Mouse (Mus musculus): ENCODE results near the gene Rims4. TPM values are rescaled to one million over a fixed set of nuclear protein-coding genes. Genes with fewer than 3 reads are reported as not detected.

Rims4 gene
- polyA plus RNA-seq, 1 experiment from 2014 or later, result 0.78 TPM

DNA sequence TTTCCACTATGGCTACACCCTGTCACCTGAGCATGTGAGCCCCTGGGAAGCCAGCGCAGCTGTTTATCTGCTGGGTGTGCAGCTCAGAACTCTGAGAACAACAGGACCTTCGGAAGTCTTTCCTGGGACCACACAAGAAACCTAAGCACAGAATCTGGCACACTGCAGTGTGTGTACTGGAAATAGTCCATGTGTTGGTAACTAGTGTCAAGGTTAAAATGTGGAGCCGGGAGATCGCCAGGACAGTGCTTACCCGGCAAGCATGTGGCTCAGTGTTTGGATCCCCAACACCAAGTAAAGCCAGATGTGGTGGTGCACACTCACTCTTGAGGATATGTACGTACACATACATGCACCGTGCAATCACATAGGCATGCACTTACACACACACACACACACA is 17.4 kb downstream of the Rims4 start:
- no peak overlapping the region for H3K27ac ChIP-seq (ENCODE audit: low read depth, low read length)
- H3K9ac ChIP-seq (ENCODE audit: low read length), result no peak overlapping the region
- H3K4me1 ChIP-seq (ENCODE audit: control insufficient read depth, insufficient read depth, low read length), result no peaks in the 10 kb centered on the region
- H3K9me3 ChIP-seq (ENCODE audit: control insufficient read depth, low read length), result no peaks in the 10 kb centered on the region
- H3K4me3 ChIP-seq (ENCODE audit: low read depth, low read length), result no peak overlapping the region
- no peak for DNase-seq (ENCODE audit: low spot score)
- H3K27me3 ChIP-seq (ENCODE audit: control insufficient read depth, insufficient read depth, low read length), result no peaks in the 10 kb centered on the region
- H3K4me2 ChIP-seq (ENCODE audit: low read depth), result no peak overlapping the region
- ATAC-seq (ENCODE audit: insufficient read depth, low FRiP score, low TSS enrichment), result no peak
- no peaks in the 10 kb centered on the region for H3K36me3 ChIP-seq (ENCODE audit: control insufficient read depth, insufficient read depth, low read length)
- 94% methylated on average over 7 of the region's 7 CpGs for WGBS

DNA sequence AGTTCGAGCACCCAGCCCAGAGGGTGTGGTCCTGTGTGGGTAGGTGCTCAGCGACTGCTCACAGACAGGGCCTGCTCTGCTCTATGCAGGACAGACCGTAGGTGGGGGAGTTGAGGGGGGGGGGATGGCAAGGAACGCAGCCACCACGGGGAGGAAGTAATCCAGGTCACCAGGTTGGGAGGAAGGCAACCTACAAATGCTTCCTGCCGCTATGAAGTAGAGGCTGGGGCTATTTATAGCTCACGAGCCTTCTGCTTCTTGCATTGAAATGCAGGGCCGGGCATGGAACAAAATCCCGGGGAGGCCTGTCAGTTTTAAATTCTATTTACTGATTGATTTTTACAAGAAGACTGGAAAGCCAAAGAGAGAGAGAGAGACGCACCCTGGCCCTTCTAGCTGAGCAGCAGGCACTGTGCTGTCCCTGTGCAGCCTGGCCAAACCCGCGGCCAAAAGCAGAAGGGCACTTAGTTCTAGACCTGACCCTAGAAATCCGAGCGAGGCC is 18.5 kb downstream of the Rims4 start:
- no peak overlapping the region for H3K27ac ChIP-seq (ENCODE audit: low read depth, low read length)
- no peak overlapping the region for H3K4me2 ChIP-seq (ENCODE audit: low read depth)
- no peak for ATAC-seq (ENCODE audit: insufficient read depth, low FRiP score, low TSS enrichment)
- H3K36me3 ChIP-seq (ENCODE audit: control insufficient read depth, insufficient read depth, low read length), result no peaks in the 10 kb centered on the region
- no peak overlapping the region for H3K4me3 ChIP-seq (ENCODE audit: low read depth, low read length)
- no peaks in the 10 kb centered on the region for H3K9me3 ChIP-seq (ENCODE audit: control insufficient read depth, low read length)
- H3K27me3 ChIP-seq (ENCODE audit: control insufficient read depth, insufficient read depth, low read length), result no peaks in the 10 kb centered on the region
- DNase-seq (ENCODE audit: low spot score), result no peak
- WGBS, result 56% methylated on average over 14 of the region's 14 CpGs
- H3K9ac ChIP-seq (ENCODE audit: low read length), result no peak overlapping the region
- no peaks in the 10 kb centered on the region for H3K4me1 ChIP-seq (ENCODE audit: control insufficient read depth, insufficient read depth, low read length)

DNA sequence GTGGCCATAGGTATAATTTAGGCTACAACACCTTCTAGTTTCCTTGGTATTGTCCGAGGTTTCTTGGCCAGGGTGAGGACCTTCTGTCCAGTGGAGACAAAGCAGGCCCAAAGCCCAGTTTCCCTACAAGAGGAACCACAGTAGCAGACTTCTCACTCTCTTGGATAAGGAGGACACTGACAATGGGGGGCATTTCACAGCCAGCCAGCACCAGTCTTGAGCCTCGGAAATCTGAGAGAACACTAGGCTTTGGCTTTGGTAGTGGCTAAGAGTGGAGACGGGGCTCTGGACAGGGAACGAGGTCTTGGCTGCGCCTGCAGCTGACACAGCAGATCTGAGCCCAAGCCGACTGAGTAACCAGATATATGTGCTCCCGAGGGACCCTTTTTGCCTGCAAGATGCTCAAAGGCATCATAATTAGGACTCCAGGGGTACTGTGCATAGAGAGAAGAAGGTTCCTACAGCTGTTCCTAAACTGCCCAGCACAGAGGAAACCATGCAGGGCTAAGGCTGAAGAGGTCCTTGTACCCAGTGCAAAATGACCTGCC is 20.4 kb downstream of the Rims4 start:
- DNase-seq (ENCODE audit: low spot score) (no peak), ATAC-seq (ENCODE audit: insufficient read depth, low FRiP score, low TSS enrichment) (no peak)
- no peak overlapping the region for H3K4me3 ChIP-seq (ENCODE audit: low read depth, low read length)
- H3K9ac ChIP-seq (ENCODE audit: low read length), result no peak overlapping the region
- no peak overlapping the region for H3K27ac ChIP-seq (ENCODE audit: low read depth, low read length)
- no peak overlapping the region for H3K4me2 ChIP-seq (ENCODE audit: low read depth)
- H3K4me1 ChIP-seq (ENCODE audit: control insufficient read depth, insufficient read depth, low read length), result no peaks in the 10 kb centered on the region
- no peaks in the 10 kb centered on the region for H3K36me3 ChIP-seq (ENCODE audit: control insufficient read depth, insufficient read depth, low read length)
- 74% methylated on average over 7 of the region's 7 CpGs for WGBS
- no peaks in the 10 kb centered on the region for H3K9me3 ChIP-seq (ENCODE audit: control insufficient read depth, low read length)
- H3K27me3 ChIP-seq (ENCODE audit: control insufficient read depth, insufficient read depth, low read length), result no peaks in the 10 kb centered on the region

DNA sequence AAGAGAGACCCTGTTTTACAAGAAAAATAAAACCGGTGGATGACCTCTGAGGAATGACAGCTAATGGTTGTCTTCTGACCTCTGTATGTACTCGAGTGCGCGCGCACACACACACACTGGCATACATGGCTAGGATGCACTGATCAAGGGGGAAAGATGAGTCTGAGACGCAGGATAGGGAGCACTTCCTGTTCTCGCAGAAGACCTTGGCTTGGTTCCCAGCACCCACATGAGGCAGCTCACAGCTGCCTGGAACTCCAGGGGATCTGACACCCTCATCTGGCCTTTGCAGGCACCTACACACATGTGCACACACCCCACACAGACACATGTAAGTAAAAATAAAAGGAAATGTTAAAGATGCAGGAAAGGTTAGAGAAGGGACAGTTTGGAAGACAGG is 21.5 kb downstream of the Rims4 start:
- no peak overlapping the region for H3K9ac ChIP-seq (ENCODE audit: low read length)
- DNase-seq (ENCODE audit: low spot score), result no peak
- H3K4me1 ChIP-seq (ENCODE audit: control insufficient read depth, insufficient read depth, low read length), result no peaks in the 10 kb centered on the region
- H3K9me3 ChIP-seq (ENCODE audit: control insufficient read depth, low read length), result no peaks in the 10 kb centered on the region
- H3K36me3 ChIP-seq (ENCODE audit: control insufficient read depth, insufficient read depth, low read length), result no peaks in the 10 kb centered on the region
- H3K27ac ChIP-seq (ENCODE audit: low read depth, low read length), result no peak overlapping the region
- 96% methylated on average over 7 of the region's 7 CpGs for WGBS
- no peak overlapping the region for H3K4me3 ChIP-seq (ENCODE audit: low read depth, low read length)
- ATAC-seq (ENCODE audit: insufficient read depth, low FRiP score, low TSS enrichment), result no peak
- H3K4me2 ChIP-seq (ENCODE audit: low read depth), result no peak overlapping the region
- H3K27me3 ChIP-seq (ENCODE audit: control insufficient read depth, insufficient read depth, low read length), result no peaks in the 10 kb centered on the region

DNA sequence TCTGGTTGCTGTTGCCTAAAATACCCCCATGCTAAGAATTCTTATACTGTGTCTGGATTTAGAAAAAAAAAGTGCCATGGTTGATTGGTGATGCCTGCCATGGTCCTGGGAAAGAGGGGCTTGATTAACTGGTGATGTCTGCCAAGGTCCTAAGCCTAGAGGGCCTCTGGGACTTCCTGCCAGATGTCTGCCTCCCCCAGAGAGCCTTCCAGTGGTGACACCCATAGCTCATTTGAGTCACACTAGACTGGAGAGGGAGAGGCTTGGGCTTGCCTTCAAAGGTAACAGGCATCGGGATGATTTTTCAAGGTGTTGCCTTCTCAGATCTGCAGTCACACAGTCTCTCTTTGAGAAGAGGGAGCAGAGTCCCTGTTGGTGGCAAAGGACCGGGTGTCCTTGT is 23.3 kb downstream of the Rims4 start:
- no peaks in the 10 kb centered on the region for H3K27me3 ChIP-seq (ENCODE audit: control insufficient read depth, insufficient read depth, low read length)
- no peak overlapping the region for H3K27ac ChIP-seq (ENCODE audit: low read depth, low read length)
- no peak overlapping the region for H3K4me2 ChIP-seq (ENCODE audit: low read depth)
- no peak overlapping the region for H3K9ac ChIP-seq (ENCODE audit: low read length)
- DNase-seq (ENCODE audit: low spot score) (no peak), ATAC-seq (ENCODE audit: insufficient read depth, low FRiP score, low TSS enrichment) (no peak)
- no peaks in the 10 kb centered on the region for H3K4me1 ChIP-seq (ENCODE audit: control insufficient read depth, insufficient read depth, low read length)
- no peaks in the 10 kb centered on the region for H3K36me3 ChIP-seq (ENCODE audit: control insufficient read depth, insufficient read depth, low read length)
- H3K4me3 ChIP-seq (ENCODE audit: low read depth, low read length), result no peak overlapping the region
- H3K9me3 ChIP-seq (ENCODE audit: control insufficient read depth, low read length), result no peaks in the 10 kb centered on the region
- WGBS, result 55% methylated on average over 2 of the region's 2 CpGs

DNA sequence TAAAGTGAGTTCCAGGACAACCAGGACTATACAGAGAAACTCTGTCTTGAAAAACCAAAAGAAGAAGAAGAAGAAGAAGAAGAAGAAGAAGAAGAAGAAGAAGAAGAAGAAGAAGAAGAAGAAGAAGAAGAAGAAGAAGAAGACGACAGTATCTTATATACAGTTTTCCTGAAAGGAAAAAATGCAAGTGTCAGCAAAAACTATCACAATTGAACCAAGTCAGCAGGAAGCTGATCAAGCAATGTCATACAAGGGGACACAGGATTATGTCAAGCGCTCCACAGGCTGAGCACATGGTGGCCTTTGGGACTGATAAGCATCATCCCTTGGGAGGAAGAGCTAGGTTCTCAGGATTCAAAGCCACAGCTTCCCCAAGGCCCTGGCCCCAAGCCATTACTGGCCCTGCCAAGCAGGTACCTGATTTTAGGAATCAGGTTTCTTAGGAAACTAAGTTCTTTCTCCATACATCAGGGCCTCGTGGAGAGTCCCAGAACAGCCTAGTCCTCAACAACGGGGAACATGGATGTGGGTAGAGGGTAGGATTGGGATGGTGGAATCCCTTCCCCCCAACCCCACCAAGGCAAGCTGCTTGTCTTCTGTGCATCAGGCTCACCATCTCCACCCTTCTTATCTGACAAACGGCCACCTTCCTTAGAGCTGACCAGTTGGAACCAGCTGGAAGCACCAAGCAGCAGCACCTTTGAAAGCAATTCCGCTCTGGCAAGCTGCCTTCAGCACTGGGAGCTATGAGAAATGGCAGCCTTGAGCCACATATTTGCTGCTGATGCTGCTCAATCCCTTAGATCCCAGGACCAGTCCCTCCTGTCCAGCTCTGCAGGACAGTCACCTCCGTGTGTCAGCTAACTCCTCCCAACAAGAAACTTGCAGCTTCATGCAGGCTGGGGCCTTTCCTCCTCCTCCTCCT is 24.8 kb downstream of the Rims4 start:
- 62% methylated on average over 7 of the region's 7 CpGs for WGBS
- no peaks in the 10 kb centered on the region for H3K4me1 ChIP-seq (ENCODE audit: control insufficient read depth, insufficient read depth, low read length)
- ATAC-seq (ENCODE audit: insufficient read depth, low FRiP score, low TSS enrichment) (no peak), DNase-seq (ENCODE audit: low spot score) (no peak)
- H3K4me3 ChIP-seq (ENCODE audit: low read depth, low read length), result no peak overlapping the region
- no peaks in the 10 kb centered on the region for H3K9me3 ChIP-seq (ENCODE audit: control insufficient read depth, low read length)
- no peaks in the 10 kb centered on the region for H3K27me3 ChIP-seq (ENCODE audit: control insufficient read depth, insufficient read depth, low read length)
- no peak overlapping the region for H3K27ac ChIP-seq (ENCODE audit: low read depth, low read length)
- H3K36me3 ChIP-seq (ENCODE audit: control insufficient read depth, insufficient read depth, low read length), result no peaks in the 10 kb centered on the region
- no peak overlapping the region for H3K4me2 ChIP-seq (ENCODE audit: low read depth)
- no peak overlapping the region for H3K9ac ChIP-seq (ENCODE audit: low read length)

DNA sequence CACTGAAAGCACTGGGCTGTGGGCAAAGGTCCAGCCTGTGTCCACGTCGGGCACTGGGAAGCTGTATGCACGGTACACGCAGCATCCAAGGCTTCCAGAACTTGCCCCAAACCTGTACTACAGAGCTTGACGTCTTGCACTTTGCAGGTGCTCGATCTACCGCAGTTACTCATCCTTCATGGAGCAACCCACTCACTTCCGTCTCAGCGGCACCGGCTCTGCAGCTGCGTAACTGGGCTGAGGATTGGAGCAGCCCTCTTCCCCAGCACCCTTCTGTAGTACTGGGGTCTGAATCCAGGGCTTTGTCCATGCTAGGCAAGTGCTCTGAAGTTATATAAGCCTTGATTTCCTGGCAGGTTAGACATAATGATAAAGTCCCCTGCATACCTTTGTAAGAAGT is 27.2 kb downstream of the Rims4 start:
- H3K4me3 ChIP-seq (ENCODE audit: low read depth, low read length), result no peak overlapping the region
- no peaks in the 10 kb centered on the region for H3K9me3 ChIP-seq (ENCODE audit: control insufficient read depth, low read length)
- no peak overlapping the region for H3K9ac ChIP-seq (ENCODE audit: low read length)
- 95% methylated on average over 11 of the region's 11 CpGs for WGBS
- no peak overlapping the region for H3K4me2 ChIP-seq (ENCODE audit: low read depth)
- ATAC-seq (ENCODE audit: insufficient read depth, low FRiP score, low TSS enrichment) (no peak), DNase-seq (ENCODE audit: low spot score) (no peak)
- H3K27me3 ChIP-seq (ENCODE audit: control insufficient read depth, insufficient read depth, low read length), result no peaks in the 10 kb centered on the region
- H3K27ac ChIP-seq (ENCODE audit: low read depth, low read length), result no peak overlapping the region
- no peaks in the 10 kb centered on the region for H3K4me1 ChIP-seq (ENCODE audit: control insufficient read depth, insufficient read depth, low read length)
- H3K36me3 ChIP-seq (ENCODE audit: control insufficient read depth, insufficient read depth, low read length), result no peaks in the 10 kb centered on the region

DNA sequence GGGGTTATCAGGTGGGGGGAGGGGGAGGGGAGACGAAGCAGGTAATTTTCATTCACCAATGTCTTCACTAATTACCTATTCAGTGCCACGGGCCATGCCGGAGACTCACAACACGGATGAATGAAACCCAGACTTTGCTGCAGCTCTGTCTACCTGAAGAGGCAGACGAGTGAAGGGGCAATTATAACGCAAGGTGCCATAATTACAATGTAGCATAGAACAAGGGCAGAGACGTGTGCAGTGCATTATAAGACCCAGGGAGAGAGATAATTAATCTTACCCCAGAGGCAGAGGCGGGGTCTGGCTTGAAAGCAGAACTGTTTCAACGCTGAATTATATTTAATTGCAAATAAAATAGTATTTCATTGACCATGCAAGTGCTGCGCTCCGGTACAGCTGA is 27.9 kb downstream of the Rims4 start:
- no peak overlapping the region for H3K9ac ChIP-seq (ENCODE audit: low read length)
- ATAC-seq (ENCODE audit: insufficient read depth, low FRiP score, low TSS enrichment), result no peak
- H3K36me3 ChIP-seq (ENCODE audit: control insufficient read depth, insufficient read depth, low read length), result no peaks in the 10 kb centered on the region
- H3K4me2 ChIP-seq (ENCODE audit: low read depth), result no peak overlapping the region
- no peaks in the 10 kb centered on the region for H3K4me1 ChIP-seq (ENCODE audit: control insufficient read depth, insufficient read depth, low read length)
- H3K9me3 ChIP-seq (ENCODE audit: control insufficient read depth, low read length), result no peaks in the 10 kb centered on the region
- no peak for DNase-seq (ENCODE audit: low spot score)
- WGBS, result 72% methylated on average over 11 of the region's 11 CpGs
- no peaks in the 10 kb centered on the region for H3K27me3 ChIP-seq (ENCODE audit: control insufficient read depth, insufficient read depth, low read length)
- H3K4me3 ChIP-seq (ENCODE audit: low read depth, low read length), result no peak overlapping the region
- no peak overlapping the region for H3K27ac ChIP-seq (ENCODE audit: low read depth, low read length)

DNA sequence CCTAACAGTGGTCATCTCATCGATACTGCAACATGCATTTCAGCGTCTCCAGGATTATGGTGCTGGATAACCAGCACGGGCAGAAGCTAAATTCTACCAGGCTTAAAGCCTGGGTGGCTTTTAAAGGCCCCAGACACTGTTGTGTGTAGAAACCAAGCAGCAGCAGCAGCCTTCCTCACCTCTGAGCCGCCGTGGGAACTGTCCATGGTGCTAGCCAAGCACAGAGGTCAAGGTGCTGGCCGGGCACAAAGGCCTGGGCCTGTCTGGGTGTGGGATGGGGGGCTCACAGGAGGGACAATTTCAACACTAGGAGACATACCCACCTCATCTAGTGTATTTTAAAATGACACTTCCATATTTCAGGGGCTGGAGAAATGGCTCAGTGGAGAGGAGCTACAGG is 29.1 kb downstream of the Rims4 start:
- whole genome bisulfite sequencing, result 47% methylated on average over 6 of the region's 6 CpGs
- no peak overlapping the region for H3K27ac ChIP-seq (ENCODE audit: low read depth, low read length)
- H3K36me3 ChIP-seq (ENCODE audit: control insufficient read depth, insufficient read depth, low read length), result no peaks in the 10 kb centered on the region
- no peaks in the 10 kb centered on the region for H3K4me1 ChIP-seq (ENCODE audit: control insufficient read depth, insufficient read depth, low read length)
- DNase-seq (ENCODE audit: low spot score), result peak; percentile 43
- no peak overlapping the region for H3K4me3 ChIP-seq (ENCODE audit: low read depth, low read length)
- H3K4me2 ChIP-seq (ENCODE audit: low read depth), result no peak overlapping the region
- no peak overlapping the region for H3K9ac ChIP-seq (ENCODE audit: low read length)
- H3K27me3 ChIP-seq (ENCODE audit: control insufficient read depth, insufficient read depth, low read length), result no peaks in the 10 kb centered on the region
- no peak for ATAC-seq (ENCODE audit: insufficient read depth, low FRiP score, low TSS enrichment)
- no peaks in the 10 kb centered on the region for H3K9me3 ChIP-seq (ENCODE audit: control insufficient read depth, low read length)
